Mouse (Mus musculus) hindlimb bud, embryonic 11.5 days (tissue): ENCODE measurements around the gene Casz1.

ENCODE experiments used
- DNase-seq: peaks from one replicate; pipeline ENCODE4 v3.0.0-alpha.2; 2012; ENCODE audit warnings: low read depth, low spot score; ENCODE audit errors: extremely low spot score

Casz1 gene

DNA sequence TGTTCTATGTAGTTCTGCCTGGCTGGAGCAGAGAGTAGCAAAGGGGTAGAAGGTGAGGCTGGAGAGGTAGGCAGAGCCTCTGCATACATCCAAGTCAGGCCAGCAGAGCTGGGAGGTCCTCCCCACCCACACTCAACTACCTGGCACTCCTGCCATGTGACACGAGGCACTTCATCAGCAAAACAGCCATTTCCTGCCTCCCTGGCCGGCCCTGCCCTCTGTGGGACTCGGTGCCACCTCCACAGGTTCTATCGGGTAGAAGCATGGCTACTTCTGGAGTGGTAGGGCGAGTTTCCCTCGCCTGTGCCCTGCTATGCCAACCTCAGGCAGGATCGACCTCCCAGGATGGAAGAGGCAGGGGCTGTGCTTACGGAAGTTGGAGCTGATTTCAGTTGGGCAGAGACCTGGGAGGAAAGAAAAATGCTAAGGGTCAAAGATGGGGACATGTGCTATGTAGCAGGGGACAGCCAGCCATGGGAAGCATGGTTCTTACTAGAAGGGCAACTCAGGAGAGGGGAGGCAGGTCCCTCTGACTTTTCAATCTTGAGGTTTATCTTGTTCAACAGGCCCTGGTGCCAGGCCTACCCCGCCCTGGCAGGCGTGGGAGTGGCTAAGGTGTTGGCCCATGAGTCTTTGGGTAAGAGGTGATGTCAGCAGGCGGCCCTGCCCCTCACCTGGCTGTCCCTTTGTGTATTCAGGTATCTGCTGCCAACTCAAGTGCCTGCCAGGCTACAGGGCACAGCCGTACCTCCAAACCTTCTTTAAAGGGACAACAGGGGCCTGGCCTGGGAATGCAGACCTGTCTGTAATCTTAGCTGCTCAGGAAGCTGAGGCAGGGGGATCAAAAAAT, 6.5 kb upstream of the Casz1 start:
- no peak for DNase-seq

DNA sequence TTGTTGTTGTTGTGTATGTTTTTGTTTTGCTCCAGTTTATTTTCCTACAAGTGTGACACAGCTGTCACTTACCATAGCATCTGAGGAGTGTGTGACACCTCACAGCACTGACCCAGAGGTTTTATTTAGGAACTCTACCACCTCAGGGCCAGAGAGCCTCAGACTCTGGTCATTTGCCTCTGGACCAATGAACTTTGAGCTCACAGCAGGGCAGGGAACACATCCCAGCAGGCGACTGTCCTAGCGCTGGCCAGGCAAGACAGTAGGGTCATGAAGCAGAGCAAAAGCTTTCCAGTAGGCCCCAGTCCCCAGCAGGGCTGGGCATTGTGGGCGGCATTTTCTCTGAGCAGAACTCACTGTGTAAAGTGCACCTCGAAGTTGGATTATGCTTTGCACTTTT, 1.2 kb upstream of the Casz1 start:
- no peak for DNase-seq

DNA sequence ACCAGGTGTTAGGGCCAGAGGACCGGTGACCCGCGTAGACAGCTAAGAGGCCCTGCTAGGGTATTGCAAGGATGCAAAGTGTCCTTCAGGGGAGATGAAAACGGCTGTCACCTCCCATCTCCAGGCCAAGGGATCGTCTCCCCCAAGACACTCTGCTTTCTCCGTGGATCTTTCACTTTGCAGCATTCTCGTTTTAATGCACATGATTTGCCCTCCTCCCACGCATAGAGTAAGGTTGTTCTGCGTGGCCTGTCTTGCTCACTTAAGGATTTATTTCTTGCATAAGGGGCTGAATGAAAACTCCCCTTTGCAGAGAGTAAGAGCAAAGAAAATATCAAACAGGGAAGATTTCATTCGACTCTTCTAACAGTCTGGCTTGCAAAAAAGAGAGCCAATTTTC, 593 bp upstream of the Casz1 start:
- no peak for DNase-seq

GRCm38 (mm10) chr4:148804780-148805160, 541 bp downstream of the Casz1 start:
- DNase-seq, result no peak

GRCm38 (mm10) chr4:148805161-148805810, 1.1 kb downstream of the Casz1 start:
- no peak for DNase-seq

GRCm38 (mm10) chr4:148805811-148806747, 1.9 kb downstream of the Casz1 start:
- DNase-seq, result no peak

DNA sequence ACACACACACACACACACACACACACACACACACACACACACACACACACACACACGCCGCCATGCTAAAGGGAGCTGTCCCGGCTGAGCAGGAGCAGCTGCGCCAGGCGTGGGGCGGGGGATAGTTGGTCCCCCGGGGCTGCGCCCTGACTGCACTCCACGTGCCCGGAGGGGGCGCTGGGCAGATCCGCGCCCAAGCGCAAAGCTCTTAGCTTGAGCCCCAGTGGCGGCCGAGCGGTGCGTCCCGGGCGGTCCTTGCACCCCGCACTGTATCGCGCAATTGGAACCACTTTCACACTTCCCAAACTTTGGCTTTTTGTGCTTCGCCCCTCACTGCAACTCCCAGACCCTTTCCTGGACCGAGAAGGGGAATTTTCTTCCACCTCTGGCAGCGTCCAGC, 2.6 kb downstream of the Casz1 start:
- no peak for DNase-seq

DNA sequence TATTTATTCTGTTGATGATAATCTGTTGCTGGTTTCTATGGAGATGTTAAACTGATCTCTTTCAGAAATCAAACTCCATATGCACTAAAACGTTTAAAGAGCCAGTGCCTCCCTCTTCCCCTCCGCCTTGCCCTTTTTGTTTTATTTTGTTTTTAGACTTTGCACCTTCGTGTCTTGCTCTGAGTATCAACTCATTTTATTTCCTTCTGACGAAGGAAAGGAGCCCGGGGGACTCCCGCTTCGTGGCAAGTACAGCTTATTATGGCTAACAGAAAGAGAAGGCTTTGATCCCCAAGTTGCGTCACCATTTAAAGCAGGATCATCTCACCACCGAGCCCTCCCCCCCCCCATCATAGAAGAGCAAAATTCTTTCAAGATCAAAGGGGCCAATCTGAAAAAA, 3.2 kb downstream of the Casz1 start:
- no peak for DNase-seq

GRCm38 (mm10) chr4:148808839-148809238, 4.6 kb downstream of the Casz1 start:
- no peak for DNase-seq

- no peak for DNase-seq
Measured at GRCm38 (mm10) chr4:148810706-148811105, 6.5 kb downstream of the Casz1 start.

- no peak for DNase-seq
Measured at GRCm38 (mm10) chr4:148811940-148812339, 7.7 kb downstream of the Casz1 start.

DNA sequence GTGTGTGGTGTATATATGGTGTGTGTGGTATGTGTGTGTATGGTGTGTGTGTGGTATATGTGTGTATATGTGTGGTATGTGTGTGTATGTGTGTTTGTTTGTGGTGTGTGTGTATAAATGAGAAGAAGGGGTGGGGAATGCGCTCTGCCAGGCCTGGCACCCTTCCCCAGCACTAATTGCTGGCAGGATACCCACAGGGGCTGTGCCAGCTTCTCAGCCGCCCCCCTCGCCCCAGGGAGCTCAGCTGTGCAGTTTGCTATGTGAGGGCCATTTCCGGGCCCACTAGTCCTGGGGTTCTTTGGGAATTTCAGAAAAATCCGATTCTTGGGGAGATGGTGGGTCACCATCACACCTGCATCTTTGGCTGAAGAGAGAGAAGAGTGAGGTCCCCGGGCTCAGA, 9.0 kb downstream of the Casz1 start:
- DNase-seq, result no peak

GRCm38 (mm10) chr4:148816556-148816955, 12.3 kb downstream of the Casz1 start:
- DNase-seq, result no peak

- DNase-seq, result no peak
Measured at GRCm38 (mm10) chr4:148818161-148818560, 13.9 kb downstream of the Casz1 start.

- DNase-seq, result no peak
Measured at GRCm38 (mm10) chr4:148820171-148820570, 15.9 kb downstream of the Casz1 start.

DNA sequence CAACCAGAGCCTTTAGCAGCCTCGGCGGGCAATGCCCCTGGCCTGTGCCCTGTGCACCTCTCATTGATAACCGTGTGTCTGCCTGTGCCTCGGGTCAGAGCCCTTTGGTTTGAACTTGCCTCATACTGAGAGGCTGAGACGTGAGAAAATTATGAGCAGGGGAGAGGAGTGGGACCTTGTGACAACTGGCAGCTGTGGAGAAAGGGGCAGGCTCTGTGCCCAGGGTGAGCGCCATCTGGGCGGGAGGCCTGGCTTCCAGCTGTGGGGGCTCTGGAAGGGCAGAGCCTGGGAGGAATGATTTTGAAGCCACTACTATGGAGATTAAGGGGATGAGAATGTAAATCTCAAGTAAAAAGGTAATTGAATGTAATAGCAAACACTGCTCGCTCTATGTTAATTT, 19.1 kb downstream of the Casz1 start:
- no peak for DNase-seq

GRCm38 (mm10) chr4:148830350-148830749, 26.1 kb downstream of the Casz1 start:
- DNase-seq, result no peak

- DNase-seq, result no peak
Measured at GRCm38 (mm10) chr4:148833245-148833990, 29.2 kb downstream of the Casz1 start.

- DNase-seq, result no peak
Measured at GRCm38 (mm10) chr4:148836391-148836790, 32.2 kb downstream of the Casz1 start.

DNA sequence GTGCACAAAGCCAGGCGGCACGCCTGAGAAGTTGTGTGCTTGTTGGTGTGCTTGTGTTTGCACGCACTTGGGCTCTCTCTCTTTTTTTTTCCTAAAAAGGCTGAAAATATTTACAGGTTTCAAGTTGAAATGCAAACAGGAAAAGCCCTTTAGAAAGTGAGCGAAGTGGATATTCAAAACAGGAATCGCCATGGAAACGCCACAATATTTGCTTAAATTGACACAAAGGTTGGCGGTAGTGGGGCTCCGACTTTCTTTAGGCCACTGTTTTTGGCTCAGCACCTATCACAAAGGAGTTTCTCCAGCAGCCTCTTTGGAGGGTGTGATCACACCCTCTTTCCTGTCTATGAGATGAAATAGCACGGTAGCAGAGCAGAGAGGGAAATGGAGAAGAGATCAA, 32.8 kb downstream of the Casz1 start:
- DNase-seq, result no peak

GRCm38 (mm10) chr4:148837644-148838043, 33.4 kb downstream of the Casz1 start:
- DNase-seq, result no peak
